Mouse (Mus musculus) MEL (cell line): Measurements from ENCODE around the gene Dnajc21. TPM values are rescaled to one million over a fixed set of nuclear protein-coding genes. Genes with fewer than 3 reads are reported as not detected.

Source experiments
- DNase-seq: peaks from one replicate; pipeline ENCODE4 v3.0.0; 2011; ENCODE audit warnings: low read depth, low spot score
- H3K27ac ChIP-seq: 2 replicates; pipeline ENCODE4 v1.5.1; 2012; ENCODE audit warnings: low read depth, mild to moderate bottlenecking, control low read depth, low read length, moderate library complexity; ENCODE audit not compliant: control insufficient read depth
- H3K27me3 ChIP-seq, 2 experiments: fragments of 150-350 bp in 1 of 2; sonication (generic) in 1 of 2; 2 replicates each; pipeline ENCODE4 v1.6.1; 2012; ENCODE audit warnings: low read length in 2 of 2, mild to moderate bottlenecking in 2 of 2, improper control_type of control experiment in 1 of 2, moderate library complexity in 1 of 2; ENCODE audit not compliant: insufficient read depth in 2 of 2, control insufficient read depth in 1 of 2
- H3K36me3 ChIP-seq, 2 experiments: 2 replicates each; pipeline ENCODE4 v1.6.1; 2012 to 2014; ENCODE audit warnings: low read length in 2 of 2, improper control_type of control experiment in 1 of 2, inconsistent platforms in 1 of 2, mild to moderate bottlenecking in 1 of 2; ENCODE audit not compliant: insufficient read depth in 2 of 2, control insufficient read depth in 1 of 2
- H3K4me1 ChIP-seq, 2 experiments: fragments of 150-350 bp in 1 of 2; sonication (generic) in 1 of 2; 2 replicates each; pipeline ENCODE4 v1.6.1; 2012; ENCODE audit warnings: low read length in 2 of 2, improper control_type of control experiment in 1 of 2, mild to moderate bottlenecking in 1 of 2; ENCODE audit not compliant: insufficient read depth in 2 of 2, control insufficient read depth in 1 of 2
- H3K4me3 ChIP-seq, 2 experiments: fragments of 150-350 bp in 1 of 2; sonication (generic) in 1 of 2; 2 replicates each; pipeline ENCODE4 v1.5.1; 2012; ENCODE audit warnings: low read depth in 2 of 2, low read length in 2 of 2, mild to moderate bottlenecking in 2 of 2, moderate library complexity in 2 of 2, control low read depth in 1 of 2, improper control_type of control experiment in 1 of 2; ENCODE audit not compliant: control insufficient read depth in 1 of 2, insufficient read depth in 1 of 2
- H3K79me2 ChIP-seq: 2 replicates; pipeline ENCODE4 v1.6.1; 2012; ENCODE audit warnings: mild to moderate bottlenecking, low read length, moderate library complexity; ENCODE audit not compliant: control insufficient read depth, poor library complexity, insufficient read depth
- H3K9ac ChIP-seq: 2 replicates; pipeline ENCODE4 v1.6.1; 2012; ENCODE audit warnings: low read depth, mild to moderate bottlenecking, control low read depth, low read length, moderate library complexity; ENCODE audit not compliant: control insufficient read depth, poor library complexity, severe bottlenecking
- H3K9me3 ChIP-seq: fragments of 150-350 bp; sonication (generic); replicated peaks from 2 replicates; pipeline ENCODE4 v1.6.1; 2012; ENCODE audit warnings: mild to moderate bottlenecking, low read length, improper control_type of control experiment, moderate library complexity; ENCODE audit not compliant: insufficient read depth
- CHD1 ChIP-seq: IDR thresholded peaks from 2 replicates; pipeline ENCODE4 v1.6.1; 2012; ENCODE audit warnings: low read depth, mild to moderate bottlenecking, inconsistent platforms, low read length, improper control_type of control experiment
- CHD2 ChIP-seq: IDR thresholded peaks from 2 replicates; pipeline ENCODE4 v1.6.1; 2011; ENCODE audit warnings: low read length, improper control_type of control experiment
- CTCF ChIP-seq, 3 experiments: IDR thresholded peaks in 2 of 3; conservative IDR thresholded peaks in 1 of 3; 2 replicates each; pipeline ENCODE4 v1.5.1; 2011 to 2012; ENCODE audit warnings: low read length in 3 of 3, low read depth in 2 of 3, mild to moderate bottlenecking in 2 of 3, improper control_type of control experiment in 1 of 3, inconsistent platforms in 1 of 3, mixed read lengths in 1 of 3, moderate library complexity in 1 of 3; ENCODE audit not compliant: control insufficient read depth in 1 of 3, insufficient read depth in 1 of 3, poor library complexity in 1 of 3, severe bottlenecking in 1 of 3
- ELF1 ChIP-seq: IDR thresholded peaks from 2 replicates; pipeline ENCODE4 v1.6.1; 2014; ENCODE audit warnings: low read depth, mild to moderate bottlenecking, inconsistent platforms, low read length, improper control_type of control experiment, moderate library complexity
- ETS1 ChIP-seq: IDR thresholded peaks from 2 replicates; pipeline ENCODE4 v1.6.1; 2012; ENCODE audit warnings: low read depth, mild to moderate bottlenecking, inconsistent platforms, low read length, improper control_type of control experiment, moderate library complexity
- GABPA ChIP-seq: IDR thresholded peaks from 2 replicates; pipeline ENCODE4 v1.6.1; 2012; ENCODE audit warnings: low read depth, mild to moderate bottlenecking, inconsistent platforms, low read length, improper control_type of control experiment, moderate library complexity
- GATA1 ChIP-seq: IDR thresholded peaks from 2 replicates; pipeline ENCODE4 v1.6.1; 2011; ENCODE audit warnings: low read depth, low read length, improper control_type of control experiment
- JUND ChIP-seq: IDR thresholded peaks from 2 replicates; pipeline ENCODE4 v1.6.1; 2011; ENCODE audit warnings: low read depth, mild to moderate bottlenecking, improper control_type of control experiment, low read length
- MAFK ChIP-seq: IDR thresholded peaks from 2 replicates; pipeline ENCODE4 v1.6.1; 2011; ENCODE audit warnings: low read depth, mild to moderate bottlenecking, low read length, improper control_type of control experiment, borderline replicate concordance
- MAX ChIP-seq: IDR thresholded peaks from 2 replicates; pipeline ENCODE4 v1.6.1; 2011; ENCODE audit warnings: low read length, improper control_type of control experiment
- MAZ ChIP-seq: IDR thresholded peaks from 2 replicates; pipeline ENCODE4 v1.6.1; 2012; ENCODE audit warnings: low read depth, mild to moderate bottlenecking, inconsistent platforms, low read length, improper control_type of control experiment
- MEF2A ChIP-seq: IDR thresholded peaks from 2 replicates; pipeline ENCODE4 v1.6.1; 2014; ENCODE audit warnings: low read depth, mild to moderate bottlenecking, inconsistent platforms, low read length, improper control_type of control experiment; ENCODE audit not compliant: poor library complexity, insufficient replicate concordance, severe bottlenecking; ENCODE audit errors: extremely low read depth
- MXI1 ChIP-seq: IDR thresholded peaks from 2 replicates; pipeline ENCODE4 v1.6.1; 2011; ENCODE audit warnings: mild to moderate bottlenecking, low read depth, low read length, improper control_type of control experiment
- MYB ChIP-seq: IDR thresholded peaks from 2 replicates; pipeline ENCODE4 v1.6.1; 2011; ENCODE audit warnings: mild to moderate bottlenecking, low read depth, low read length, improper control_type of control experiment
- NELFE ChIP-seq: IDR thresholded peaks from 2 replicates; pipeline ENCODE4 v1.6.1; 2011; ENCODE audit warnings: low read depth, low read length, improper control_type of control experiment
- POLR2A ChIP-seq, 2 experiments: IDR thresholded peaks; 2 replicates each; pipeline ENCODE4 v1.6.1; 2011 to 2012; ENCODE audit warnings: low read length in 2 of 2, mild to moderate bottlenecking in 2 of 2, control low read depth in 1 of 2, improper control_type of control experiment in 1 of 2, low read depth in 1 of 2, moderate library complexity in 1 of 2; ENCODE audit not compliant: control insufficient read depth in 1 of 2, insufficient read depth in 1 of 2, poor library complexity in 1 of 2
- RCOR1 ChIP-seq: IDR thresholded peaks from 2 replicates; pipeline ENCODE4 v1.6.1; 2012; ENCODE audit warnings: low read depth, mild to moderate bottlenecking, inconsistent platforms, low read length, improper control_type of control experiment
- SIN3A ChIP-seq: IDR thresholded peaks from 2 replicates; pipeline ENCODE4 v1.6.1; 2012; ENCODE audit warnings: low read length, improper control_type of control experiment, inconsistent platforms
- SMC3 ChIP-seq: IDR thresholded peaks from 2 replicates; pipeline ENCODE4 v1.6.1; 2011; ENCODE audit warnings: low read depth, low read length, improper control_type of control experiment
- TAL1 ChIP-seq: IDR thresholded peaks from 2 replicates; pipeline ENCODE4 v1.6.1; 2012; ENCODE audit warnings: mild to moderate bottlenecking, inconsistent platforms, low read length, moderate library complexity, mixed read lengths
- TCF12 ChIP-seq: IDR thresholded peaks from 2 replicates; pipeline ENCODE4 v1.6.1; 2014; ENCODE audit warnings: low read depth, mild to moderate bottlenecking, inconsistent platforms, low read length, improper control_type of control experiment, moderate library complexity
- USF1 ChIP-seq: IDR thresholded peaks from 2 replicates; pipeline ENCODE4 v1.6.1; 2014; ENCODE audit warnings: low read depth, mild to moderate bottlenecking, inconsistent platforms, low read length, improper control_type of control experiment, moderate library complexity
- ZKSCAN1 ChIP-seq: IDR thresholded peaks from 2 replicates; pipeline ENCODE4 v1.6.1; 2012; ENCODE audit warnings: low read depth, mild to moderate bottlenecking, inconsistent platforms, low read length, improper control_type of control experiment, moderate library complexity
- polyA plus RNA-seq, 2 experiments: library from polyadenylated mRNA; stranded (reverse) in 1 of 2; unstranded in 1 of 2; fragments of >175 nt in 1 of 2; fragments of >200 nt in 1 of 2; gene quantifications; 2 replicates each; pipeline versions ENCODE4 v1.2.1 to v1.2.4; 2012; ENCODE audit warnings: low replicate concordance in 2 of 2, low read depth in 1 of 2; ENCODE audit not compliant: insufficient read length in 2 of 2, insufficient read depth in 1 of 2, missing spikeins in 1 of 2
- total RNA-seq: library from RNA; depleted of rRNA; stranded (reverse); fragments of 300-350 nt; gene quantifications from 2 replicates; pipeline ENCODE4 v1.2.3, GENCODE M21; 2012

Dnajc21 gene
- total and polyA plus RNA-seq, 3 experiments, result 44.0 to 136 (median 83.6) TPM

GRCm38 (mm10) chr15:10485484-10486364 is 15.4 kb upstream of the Dnajc21 start, which contains the start of the genes Brix1 and Rad1 (continued):
- TF ChIP-seq SIN3A (peak; percentile 99), NELFE (peak; percentile 97), CHD2 (no peak), JUND (no peak), MYB (no peak), RCOR1 (peak; percentile 41; the same call in 1 of the 2 replicates), CHD1 (peak; percentile 86), MAZ (peak; percentile 78; the same call in 1 of the 2 replicates), MAFK (no peak)

GRCm38 (mm10) chr15:10470941-10471340 is 625 bp upstream of the Dnajc21 start:
- Histone ChIP-seq H3K36me3 (peaks cover 5 to 12% of the 10 kb centered on the region in 2 experiments), H3K9me3 (no peaks in the 10 kb centered on the region), H3K4me1 (peaks cover 5 to 11% of the 10 kb centered on the region in 2 experiments), H3K79me2 (peaks cover 30% of the 10 kb centered on the region), H3K27me3 (no peaks in the 10 kb centered on the region), H3K4me3 (peak overlapping the region; percentile 68), H3K9ac (peak overlapping the region; percentile 66), H3K27ac (peak overlapping the region; percentile 30)
- TF ChIP-seq ETS1, result peak; percentile 2; the same call in 1 of the 2 replicates
- TF ChIP-seq MEF2A, result no peak
- no peak for DNase-seq

GRCm38 (mm10) chr15:10469641-10470150 is 620 bp downstream of the Dnajc21 start:
- peak; percentile 60 for DNase-seq
- Histone ChIP-seq H3K27me3 (no peaks in the 10 kb centered on the region), H3K4me1 (peaks cover 2 to 11% of the 10 kb centered on the region in 2 experiments), H3K9me3 (no peaks in the 10 kb centered on the region), H3K27ac (no peak overlapping the region), H3K9ac (peak overlapping the region; percentile 77), H3K79me2 (peaks cover 30% of the 10 kb centered on the region), H3K4me3 (peak overlapping the region; percentile 67 to 98), H3K36me3 (peaks cover 0 to 12% of the 10 kb centered on the region in 2 experiments; a peak in 3 of 4 replicates)
- no peak for TF ChIP-seq USF1
- TF ChIP-seq MAFK, result no peak
- TF ChIP-seq RCOR1, result no peak
- TF ChIP-seq TCF12, result no peak
- no peak for TF ChIP-seq CTCF (IDR thresholded peaks at IDR 0.05 in 2 of 3, conservative IDR thresholded peaks at IDR 0.05 in 1 of 3; ENCODE audit: control insufficient read depth in 1 of 3, insufficient read depth in 1 of 3, low read depth in 2 of 3, low read length in 3 of 3, poor library complexity in 1 of 3, severe bottlenecking in 1 of 3)
- TF ChIP-seq ELF1, result no peak
- no peak for TF ChIP-seq CHD2
- peak; percentile 29; the same call in 1 of the 2 replicates for TF ChIP-seq SIN3A
- TF ChIP-seq GATA1, result no peak
- no peak for TF ChIP-seq GABPA
- TF ChIP-seq TAL1, result no peak
- no peak for TF ChIP-seq SMC3
- TF ChIP-seq MXI1, result peak; percentile 36; the same call in 1 of the 2 replicates
- no peak for TF ChIP-seq MAX
- no peak for TF ChIP-seq ZKSCAN1
- no peak for TF ChIP-seq MYB
- TF ChIP-seq POLR2A (IDR thresholded peaks at IDR 0.05; ENCODE audit: control insufficient read depth in 1 of 2, insufficient read depth in 1 of 2, low read depth in 1 of 2, low read length in 2 of 2, poor library complexity in 1 of 2), result peak in 1 of 2 experiments; percentile 4; a peak in 1 of 4 replicates
- TF ChIP-seq JUND, result no peak
